Mouse (Mus musculus) ES-Bruce4 (cell line): Measurements from ENCODE around the gene Olfr710.
"Not testable (repeated sequence)": the region's sequence is repeated elsewhere in the genome, so short reads cannot be mapped to it uniquely, and the experiment has no call there.

Source experiments
- CTCF ChIP-seq: IDR thresholded peaks from one replicate; pipeline ENCODE4 v1.8.1; 2011; ENCODE audit warnings: low read depth, low read length
- POLR2A ChIP-seq: IDR thresholded peaks from one replicate; pipeline ENCODE4 v1.8.1; 2011; ENCODE audit warnings: low read length; ENCODE audit not compliant: insufficient read depth

GRCm38 (mm10) chr7:106967503-106967902 lies 19.4 kb upstream of the Olfr710 start:
- peak; percentile 1 for TF ChIP-seq CTCF
- not testable (repeated sequence) for TF ChIP-seq POLR2A
